Mouse (Mus musculus): ENCODE results near the gene Tnfrsf1a. TPM values are rescaled to one million over a fixed set of nuclear protein-coding genes. Genes with fewer than 3 reads are reported as not detected.

Tnfrsf1a gene
- polyA plus RNA-seq, 1 experiment from 2014 or later, result 190 TPM

DNA sequence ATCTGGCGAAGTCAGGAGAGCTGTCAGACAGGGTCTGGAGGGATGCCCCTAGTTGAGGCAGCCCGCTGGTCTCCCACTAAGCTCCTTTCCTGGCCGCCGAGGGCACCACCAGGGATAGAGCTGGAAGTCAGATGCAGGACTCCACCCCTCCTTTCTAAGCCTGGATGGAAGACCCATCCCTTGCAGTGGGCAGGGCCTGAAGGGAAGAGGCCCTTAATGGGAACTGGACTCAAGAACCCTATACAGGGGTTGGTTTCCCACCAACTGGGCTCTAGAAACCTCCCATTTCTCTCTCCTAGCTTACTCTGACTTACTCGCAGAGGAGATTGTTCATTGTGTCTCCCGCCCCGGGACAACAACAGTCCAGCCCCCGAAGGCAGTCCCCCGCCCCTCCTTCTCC, 30.6 kb downstream of the Tnfrsf1a start:
- in situ Hi-C loops (cut with MboI; ENCODE audit: low pct_unique_long_range_greater_than_20kb), result no loop called here
- H3K27me3 ChIP-seq, result no peaks in the 10 kb centered on the region
- no peak for TF ChIP-seq CTCF (IDR thresholded peaks at IDR 0.05)
- POLR2A ChIA-PET, result interaction anchor here (0.6 to 1.4 kb wide), 2 partner anchors 9 to 95 kb away, joined by 3 to 4 read pairs; no protein-coding TSS in a partner anchor
- no peak for ATAC-seq
- no peak for DNase-seq (ENCODE audit: low read depth, low spot score)
- CTCF ChIA-PET, result interaction anchor here (1.0 to 1.5 kb wide), 2 partner anchors 25 to 104 kb away, joined by 3 read pairs; no protein-coding TSS in a partner anchor

- in situ Hi-C loops (cut with MboI; ENCODE audit: low pct_unique_long_range_greater_than_20kb), result no loop called here
- DNase-seq (ENCODE audit: low read depth, low spot score), result no peak
These were observed 31.5 kb downstream of the Tnfrsf1a start, which contains the start of gene Plekhg6 for GRCm38 (mm10) chr6:125380372-125381360. Gene Plekhg6 (minus strand): TSS chr6:125380793.

GRCm38 (mm10) chr6:125382024-125382423, 32.9 kb downstream of the Tnfrsf1a start:
- in situ Hi-C loops (cut with MboI; ENCODE audit: low pct_unique_long_range_greater_than_20kb), result no loop called here
- DNase-seq (ENCODE audit: low read depth, low spot score) (no peak), ATAC-seq (no peak)
- ChIA-PET POLR2A (no interaction called here), CTCF (interaction anchor here (1.3 to 1.7 kb wide), 2 partner anchors 18 to 110 kb away, joined by 3 read pairs; no protein-coding TSS in a partner anchor)
- no peaks in the 10 kb centered on the region for H3K27me3 ChIP-seq
- TF ChIP-seq CTCF (IDR thresholded peaks at IDR 0.05), result no peak

More at GRCm38 (mm10) chr6:125380372-125381360, 31.5 kb downstream of the Tnfrsf1a start, which contains the start of gene Plekhg6:
- ATAC-seq, result no peak
- POLR2A ChIA-PET, result interaction anchor here (0.6 kb wide), 1 partner anchor 96 kb away, joined by 4 read pairs; no protein-coding TSS in a partner anchor
- H3K27me3 ChIP-seq, result no peaks in the 10 kb centered on the region
- CTCF ChIA-PET, result interaction anchor here (1.0 to 1.5 kb wide), 2 partner anchors 24 to 105 kb away, joined by 3 read pairs; no protein-coding TSS in a partner anchor
- TF ChIP-seq CTCF (IDR thresholded peaks at IDR 0.05), result no peak

GRCm38 (mm10) chr6:125385066-125385974, 36.2 kb downstream of the Tnfrsf1a start:
- ATAC-seq (no peak), DNase-seq (ENCODE audit: low read depth, low spot score) (no peak)
- H3K27me3 ChIP-seq, result no peaks in the 10 kb centered on the region
- CTCF ChIA-PET, result interaction anchor here (0.8 to 2.0 kb wide), 3 partner anchors 12 to 24 kb away, joined by 4 to 7 read pairs (median 6); no protein-coding TSS in a partner anchor
- in situ Hi-C loops (cut with MboI; ENCODE audit: low pct_unique_long_range_greater_than_20kb), result no loop called here
- POLR2A ChIA-PET, result no interaction called here
- TF ChIP-seq CTCF (IDR thresholded peaks at IDR 0.05), result no peak

GRCm38 (mm10) chr6:125386080-125386479, 36.9 kb downstream of the Tnfrsf1a start:
- CTCF ChIA-PET, result interaction anchor here (1.8 kb wide), 1 partner anchor 24 kb away, joined by 6 read pairs; no protein-coding TSS in a partner anchor
- no peaks in the 10 kb centered on the region for H3K27me3 ChIP-seq
- POLR2A ChIA-PET, result no interaction called here
- TF ChIP-seq CTCF (IDR thresholded peaks at IDR 0.05), result no peak
- in situ Hi-C loops (cut with MboI; ENCODE audit: low pct_unique_long_range_greater_than_20kb), result no loop called here
- ATAC-seq, result no peak
- DNase-seq (ENCODE audit: low read depth, low spot score), result no peak

DNA sequence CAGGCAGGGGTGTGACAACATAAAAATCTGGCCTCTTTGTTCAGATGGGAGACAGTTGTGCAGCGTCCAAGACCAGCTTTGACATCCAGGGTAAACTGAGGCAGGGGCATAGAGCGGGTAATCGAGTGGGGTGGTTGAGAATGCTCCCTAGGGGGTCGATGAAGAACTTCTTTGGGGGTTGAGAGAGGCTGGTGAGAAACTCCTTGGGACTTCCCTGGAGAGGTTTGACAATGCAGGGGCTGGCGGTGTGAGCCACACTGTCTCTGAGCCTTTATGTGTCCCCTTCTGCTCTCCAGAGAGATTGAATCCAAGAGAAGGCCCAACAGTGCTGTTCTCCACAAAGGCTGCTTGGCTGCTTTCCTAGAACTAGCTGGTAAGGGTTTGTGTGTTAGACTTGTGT, 40.7 kb downstream of the Tnfrsf1a start:
- TF ChIP-seq CTCF (IDR thresholded peaks at IDR 0.05), result no peak
- POLR2A ChIA-PET, result no interaction called here
- no peak for ATAC-seq
- no peaks in the 10 kb centered on the region for H3K27me3 ChIP-seq
- DNase-seq (ENCODE audit: low read depth, low spot score), result no peak
- CTCF ChIA-PET, result no interaction called here
- in situ Hi-C loops (cut with MboI; ENCODE audit: low pct_unique_long_range_greater_than_20kb), result no loop called here

GRCm38 (mm10) chr6:125405461-125406382, 56.6 kb downstream of the Tnfrsf1a start:
- ChIA-PET POLR2A (no interaction called here), CTCF (interaction anchor here (0.9 to 1.3 kb wide), 2 partner anchors 26 to 28 kb away, joined by 3 read pairs; no protein-coding TSS in a partner anchor)
- no peak for ATAC-seq
- no peak for DNase-seq (ENCODE audit: low read depth, low spot score)
- no peaks in the 10 kb centered on the region for H3K27me3 ChIP-seq
- in situ Hi-C loops (cut with MboI; ENCODE audit: low pct_unique_long_range_greater_than_20kb), result no loop called here
- no peak for TF ChIP-seq CTCF (IDR thresholded peaks at IDR 0.05)

GRCm38 (mm10) chr6:125407224-125407623, 58.1 kb downstream of the Tnfrsf1a start:
- TF ChIP-seq CTCF (IDR thresholded peaks at IDR 0.05), result no peak
- ChIA-PET POLR2A (no interaction called here), CTCF (no interaction called here)
- no peak for DNase-seq (ENCODE audit: low read depth, low spot score)
- H3K27me3 ChIP-seq, result no peaks in the 10 kb centered on the region
- in situ Hi-C loops (cut with MboI; ENCODE audit: low pct_unique_long_range_greater_than_20kb), result no loop called here
- no peak for ATAC-seq

- no peaks in the 10 kb centered on the region for H3K27me3 ChIP-seq
- ChIA-PET CTCF (no interaction called here), POLR2A (no interaction called here)
- TF ChIP-seq CTCF (IDR thresholded peaks at IDR 0.05), result no peak
- no peak for DNase-seq (ENCODE audit: low read depth, low spot score)
- ATAC-seq, result no peak
- in situ Hi-C loops (cut with MboI; ENCODE audit: low pct_unique_long_range_greater_than_20kb), result no loop called here
These were observed 58.5 kb downstream of the Tnfrsf1a start for GRCm38 (mm10) chr6:125407657-125408056.
